Mouse (Mus musculus): ENCODE data around the gene Pkp4. TPM values are rescaled to one million over a fixed set of nuclear protein-coding genes. Genes with fewer than 3 reads are reported as not detected.

Pkp4 gene
- total and polyA plus RNA-seq, 2 experiments, result 38.4 to 42.7 TPM

DNA sequence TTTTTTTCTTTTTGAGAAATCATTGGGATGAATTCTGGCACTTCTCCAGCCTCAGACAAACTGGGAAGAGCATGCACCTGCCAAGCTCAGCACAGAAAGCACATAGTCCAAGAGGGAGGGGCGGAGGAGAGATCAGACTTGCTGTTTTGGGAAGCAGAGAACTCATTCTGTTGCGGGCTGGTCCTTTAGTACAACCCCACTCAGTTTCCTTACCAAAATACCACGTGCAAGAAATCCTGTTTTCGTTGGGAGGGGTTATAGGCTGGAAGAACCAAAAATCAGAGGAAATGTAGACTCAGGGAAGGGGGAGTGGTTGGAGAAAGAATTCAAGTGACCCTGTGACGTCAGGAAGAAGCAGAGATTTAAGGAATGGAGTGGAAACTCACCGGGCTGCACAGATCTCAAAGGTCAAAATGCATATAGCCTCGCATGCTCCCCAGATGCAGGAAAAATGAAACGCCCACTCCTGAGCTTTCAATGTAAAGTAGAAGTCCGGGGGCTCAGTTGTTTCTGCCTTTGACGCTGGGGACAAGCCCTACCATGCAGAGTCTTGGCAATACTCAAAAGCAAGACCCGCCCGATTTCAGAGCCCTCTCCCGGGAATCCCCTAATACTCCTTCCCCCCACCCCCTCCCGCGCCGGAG, 567 bp upstream of the Pkp4 start:
- Histone ChIP-seq H3K36me3 (ENCODE audit: control insufficient read depth, insufficient read depth, low read length) (no peaks in the 10 kb centered on the region), H3K27me3 (ENCODE audit: control insufficient read depth, insufficient read depth, low read length) (no peaks in the 10 kb centered on the region), H3K4me1 (ENCODE audit: control insufficient read depth, insufficient read depth, low read length) (peaks cover 14% of the 10 kb centered on the region), H3K79me2 (ENCODE audit: control insufficient read depth, insufficient read depth, low read length) (peaks cover 13% of the 10 kb centered on the region; the same call in 1 of the 2 replicates), H3K9ac (ENCODE audit: low read depth, low read length) (peak overlapping the region; percentile 7; the same call in 1 of the 2 replicates), H3K4me3 (ENCODE audit: insufficient read depth, low read depth, low read length) (peak overlapping the region; percentile 49), H3K27ac (replicated peaks; ENCODE audit: insufficient read depth, low read depth, low read length) (0 out of 2 replicates have a peak overlapping the region, but pooled peaks have one; percentile 36)
- no peak for TF ChIP-seq POLR2A (IDR thresholded peaks at IDR 0.05; ENCODE audit: extremely low read depth, insufficient read depth, low read length)
- TF ChIP-seq CTCF (IDR thresholded peaks at IDR 0.05; ENCODE audit: low read depth, low read length), result no peak
- under 1% methylated on average over 16 of the region's 16 CpGs for WGBS
- DNase-seq (ENCODE audit: extremely low read depth, low read depth, low spot score), result peak; percentile 89

DNA sequence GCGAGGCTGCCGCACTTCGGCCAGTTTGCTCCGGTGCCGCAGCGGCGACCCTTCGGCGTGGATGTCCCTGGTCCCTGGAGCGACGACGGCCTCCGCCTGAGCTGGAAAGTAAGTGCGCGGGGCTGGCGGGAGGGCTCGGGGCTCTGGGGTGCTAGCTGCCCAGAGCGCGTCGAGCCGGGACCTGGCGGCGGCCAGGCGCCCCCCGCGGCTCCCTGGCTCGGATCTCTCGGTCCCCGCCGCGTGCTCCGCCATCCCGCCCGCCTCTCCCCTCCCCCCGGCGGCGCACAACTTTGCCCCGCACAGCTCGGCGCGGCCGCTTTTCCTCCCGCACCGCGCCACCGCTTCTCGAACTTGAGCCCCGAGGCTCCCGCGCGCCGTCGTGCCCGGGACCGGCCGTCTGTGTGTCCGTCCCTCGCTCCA, 381 bp downstream of the Pkp4 start:
- DNase-seq (ENCODE audit: extremely low read depth, low read depth, low spot score), result no peak
- no peaks in the 10 kb centered on the region for H3K36me3 ChIP-seq (ENCODE audit: control insufficient read depth, insufficient read depth, low read length)

DNA sequence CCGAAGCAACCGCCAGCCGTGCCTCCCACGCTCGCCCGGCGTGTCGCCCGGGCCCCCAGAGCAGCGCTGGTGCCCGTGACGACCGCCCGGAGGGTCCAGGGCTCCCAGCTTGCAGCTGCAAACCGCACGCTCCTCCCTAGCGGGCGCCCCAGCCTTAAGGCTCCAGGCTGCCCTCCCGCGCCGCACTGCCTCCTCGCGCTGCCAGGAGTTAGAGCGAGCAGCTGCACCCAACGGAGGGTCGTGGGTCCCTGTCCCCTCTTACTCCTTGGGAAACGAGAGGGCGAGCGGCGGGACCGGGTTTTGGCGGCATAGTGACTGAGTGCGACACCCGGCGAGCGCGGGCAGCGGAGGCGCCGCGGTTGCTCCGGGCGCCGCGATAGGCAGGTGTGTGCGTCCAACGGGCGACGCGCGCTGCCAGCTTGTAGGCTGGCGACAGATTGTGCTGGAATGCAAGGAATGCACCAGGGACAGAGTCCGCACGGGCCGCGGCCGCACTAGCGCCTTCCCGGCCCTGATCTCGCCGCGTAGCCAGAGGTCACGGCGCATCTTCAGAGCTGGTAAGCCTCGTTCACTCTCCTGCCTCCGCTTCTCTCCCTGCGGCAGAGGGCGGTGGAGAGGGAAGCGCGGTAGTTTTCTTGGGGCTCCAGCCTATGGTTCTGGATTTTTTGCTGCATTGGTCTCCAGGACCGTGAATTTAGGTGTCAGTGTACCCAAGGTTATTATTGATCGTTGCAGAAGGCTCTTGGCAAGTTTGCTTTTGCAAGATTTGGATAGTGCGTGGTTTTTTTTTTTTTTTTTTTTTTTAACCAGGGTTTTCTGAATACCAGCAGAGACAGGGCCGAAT, 1.0 kb downstream of the Pkp4 start:
- H3K79me2 ChIP-seq (ENCODE audit: control insufficient read depth, insufficient read depth, low read length), result peaks cover 18% of the 10 kb centered on the region; the same call in 1 of the 2 replicates
- H3K27me3 ChIP-seq (ENCODE audit: control insufficient read depth, insufficient read depth, low read length), result no peaks in the 10 kb centered on the region
- peak overlapping the region; percentile 93 for H3K4me3 ChIP-seq (ENCODE audit: insufficient read depth, low read depth, low read length)
- H3K27ac ChIP-seq (replicated peaks; ENCODE audit: insufficient read depth, low read depth, low read length), result peak overlapping the region; percentile 73
- DNase-seq (ENCODE audit: extremely low read depth, low read depth, low spot score), result peak; percentile 90
- H3K4me1 ChIP-seq (ENCODE audit: control insufficient read depth, insufficient read depth, low read length), result peaks cover 16% of the 10 kb centered on the region
- H3K9ac ChIP-seq (ENCODE audit: low read depth, low read length), result peak overlapping the region; percentile 96
- no peaks in the 10 kb centered on the region for H3K36me3 ChIP-seq (ENCODE audit: control insufficient read depth, insufficient read depth, low read length)
- TF ChIP-seq POLR2A (IDR thresholded peaks at IDR 0.05; ENCODE audit: extremely low read depth, insufficient read depth, low read length), result no peak
- peak; percentile 36 for TF ChIP-seq CTCF (IDR thresholded peaks at IDR 0.05; ENCODE audit: low read depth, low read length)
- WGBS, result under 1% methylated on average over 74 of the region's 74 CpGs

More for the DNA sequence above, 381 bp downstream of the Pkp4 start:
- TF ChIP-seq CTCF (IDR thresholded peaks at IDR 0.05; ENCODE audit: low read depth, low read length), result no peak
- no peak for TF ChIP-seq POLR2A (IDR thresholded peaks at IDR 0.05; ENCODE audit: extremely low read depth, insufficient read depth, low read length)
- no peaks in the 10 kb centered on the region for H3K27me3 ChIP-seq (ENCODE audit: control insufficient read depth, insufficient read depth, low read length)
- peak overlapping the region; percentile 93 for H3K4me3 ChIP-seq (ENCODE audit: insufficient read depth, low read depth, low read length)
- H3K79me2 ChIP-seq (ENCODE audit: control insufficient read depth, insufficient read depth, low read length), result peaks cover 16% of the 10 kb centered on the region; the same call in 1 of the 2 replicates
- under 1% methylated on average over 54 of the region's 58 CpGs for WGBS
- peaks cover 14% of the 10 kb centered on the region for H3K4me1 ChIP-seq (ENCODE audit: control insufficient read depth, insufficient read depth, low read length)
- H3K9ac ChIP-seq (ENCODE audit: low read depth, low read length), result peak overlapping the region; percentile 96
- H3K27ac ChIP-seq (replicated peaks; ENCODE audit: insufficient read depth, low read depth, low read length), result peak overlapping the region; percentile 73

DNA sequence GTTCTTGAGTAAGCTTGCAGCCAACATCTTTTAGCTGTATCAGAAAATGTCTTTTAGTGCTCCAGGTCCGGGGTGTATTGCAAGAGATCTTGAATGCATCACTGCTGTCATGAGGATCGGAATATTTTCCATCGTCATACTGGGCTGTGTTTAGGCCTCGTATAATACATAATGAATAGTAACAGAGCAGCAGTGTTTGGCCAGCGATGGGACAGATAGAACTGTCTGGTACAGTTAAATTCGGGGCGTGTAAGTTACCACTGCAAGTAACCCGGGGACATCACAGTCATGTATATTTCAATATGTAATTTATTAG, 1.6 kb downstream of the Pkp4 start:
- 16% methylated on average over 8 of the region's 8 CpGs for WGBS
- H3K9ac ChIP-seq (ENCODE audit: low read depth, low read length), result peak overlapping the region; percentile 19; the same call in 1 of the 2 replicates

DNA sequence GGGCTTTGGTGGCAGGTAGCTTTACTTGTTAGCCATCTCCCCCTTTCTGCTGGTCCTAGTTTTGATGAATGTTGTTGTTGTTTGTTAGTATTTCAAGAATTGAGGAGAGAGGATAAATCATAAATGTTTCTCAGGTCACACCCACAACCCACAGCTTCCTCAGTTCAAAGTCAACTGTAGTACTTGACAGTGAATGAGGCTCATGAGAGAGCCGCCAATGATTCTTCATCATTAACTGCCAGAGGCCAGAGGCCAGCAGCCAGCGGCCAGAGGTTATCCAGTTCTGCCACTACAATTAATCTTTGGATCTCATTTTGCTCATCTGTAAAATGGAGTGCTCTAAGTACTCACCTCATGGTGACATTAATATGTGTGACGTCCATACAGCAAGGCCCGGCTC, 6.3 kb downstream of the Pkp4 start:
- no peak overlapping the region for H3K4me3 ChIP-seq (ENCODE audit: insufficient read depth, low read depth, low read length)
- H3K4me1 ChIP-seq (ENCODE audit: control insufficient read depth, insufficient read depth, low read length), result peaks cover 25% of the 10 kb centered on the region
- no peak overlapping the region for H3K9ac ChIP-seq (ENCODE audit: low read depth, low read length)
- 37% methylated on average over 4 of the region's 4 CpGs for WGBS
- no peaks in the 10 kb centered on the region for H3K27me3 ChIP-seq (ENCODE audit: control insufficient read depth, insufficient read depth, low read length)
- no peak overlapping the region for H3K27ac ChIP-seq (replicated peaks; ENCODE audit: insufficient read depth, low read depth, low read length)
- TF ChIP-seq POLR2A (IDR thresholded peaks at IDR 0.05; ENCODE audit: extremely low read depth, insufficient read depth, low read length) (no peak), CTCF (IDR thresholded peaks at IDR 0.05; ENCODE audit: low read depth, low read length) (no peak)
- H3K79me2 ChIP-seq (ENCODE audit: control insufficient read depth, insufficient read depth, low read length), result peaks cover 32% of the 10 kb centered on the region; the same call in 1 of the 2 replicates
- no peaks in the 10 kb centered on the region for H3K36me3 ChIP-seq (ENCODE audit: control insufficient read depth, insufficient read depth, low read length)
- peak; percentile 78 for DNase-seq (ENCODE audit: extremely low read depth, low read depth, low spot score)

More for the DNA sequence above, 1.6 kb downstream of the Pkp4 start:
- Histone ChIP-seq H3K36me3 (ENCODE audit: control insufficient read depth, insufficient read depth, low read length) (no peaks in the 10 kb centered on the region), H3K4me1 (ENCODE audit: control insufficient read depth, insufficient read depth, low read length) (peaks cover 20% of the 10 kb centered on the region), H3K79me2 (ENCODE audit: control insufficient read depth, insufficient read depth, low read length) (peaks cover 20% of the 10 kb centered on the region; the same call in 1 of the 2 replicates), H3K27me3 (ENCODE audit: control insufficient read depth, insufficient read depth, low read length) (no peaks in the 10 kb centered on the region), H3K27ac (replicated peaks; ENCODE audit: insufficient read depth, low read depth, low read length) (0 out of 2 replicates have a peak overlapping the region, but pooled peaks have one; percentile 25), H3K4me3 (ENCODE audit: insufficient read depth, low read depth, low read length) (peak overlapping the region; percentile 93)
- TF ChIP-seq POLR2A (IDR thresholded peaks at IDR 0.05; ENCODE audit: extremely low read depth, insufficient read depth, low read length) (no peak), CTCF (IDR thresholded peaks at IDR 0.05; ENCODE audit: low read depth, low read length) (no peak)
- DNase-seq (ENCODE audit: extremely low read depth, low read depth, low spot score), result no peak

All from liver, adult 2 months (tissue).